Comparison of ENCODE assay signal across 16 mouse cellular contexts in the genomic region with DNA sequence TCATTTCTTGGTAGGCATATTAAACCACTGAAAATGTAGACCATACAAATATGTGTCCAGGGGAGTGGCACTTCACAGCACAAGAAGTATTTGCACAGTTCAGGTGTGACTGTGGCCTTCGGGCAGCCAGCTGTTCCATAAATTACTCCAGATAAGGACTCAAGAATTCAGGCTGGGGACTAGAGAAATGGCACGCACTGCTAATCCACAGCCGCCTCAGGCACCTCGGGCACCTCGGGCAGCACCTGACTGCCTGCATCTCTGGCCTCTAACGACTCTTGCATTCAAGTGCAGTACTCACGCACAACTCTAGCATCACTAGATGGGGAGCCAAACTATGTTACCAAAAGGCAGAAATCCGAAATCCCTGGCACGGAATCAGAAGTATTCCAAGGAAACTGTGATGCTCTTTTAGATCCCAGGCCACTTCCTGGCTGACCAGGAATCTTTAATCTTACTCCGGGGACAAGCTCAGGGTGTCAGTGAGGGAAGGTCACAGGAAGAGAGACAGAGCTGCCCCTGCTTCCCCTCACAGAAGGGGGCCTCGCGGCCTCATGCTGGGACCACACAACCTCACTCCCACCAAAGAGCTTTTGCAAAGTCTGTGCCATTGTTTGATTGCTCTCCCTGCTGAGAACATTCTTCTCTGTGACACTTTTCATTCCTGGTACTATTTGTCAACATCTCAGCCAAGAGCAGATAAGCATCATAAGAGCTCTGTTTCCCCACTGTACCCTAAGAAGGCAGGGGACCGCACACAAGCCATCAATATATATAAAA. TPM values are rescaled to one million over a fixed set of nuclear protein-coding genes. Genes with fewer than 3 reads are reported as not detected.
DNase-seq lines count a peak whose midpoint lies in the region; ATAC-seq and TF ChIP-seq lines count a peak whose summit lies in the region.
"Had no signal": no experiment of that assay in that cellular context is flagged by ENCODE, and none has a peak within 500 bp of the region (broad histone marks: within the 10 kb centered on the region; RNA-seq: fewer than 3 reads in every experiment).

No protein-coding gene starts in this region.

- intact Hi-C loops in heart, postnatal 25 days (cut with DNase I), result no loop called here

- H3K9ac ChIP-seq in heart, embryonic 16.5 days (ENCODE audit: low read length), result no peak overlapping the region
- H3K9ac ChIP-seq in forebrain, postnatal 0 days, result no peak overlapping the region
- H3K9ac ChIP-seq: embryonic facial prominence, embryonic 12.5 days; hindbrain, embryonic 12.5 days; limb, embryonic 13.5 days had no signal

- no peaks in the 10 kb centered on the region for H3K27me3 ChIP-seq in heart, embryonic 16.5 days (ENCODE audit: control insufficient read depth, insufficient read depth, low read length)
- no peaks in the 10 kb centered on the region for H3K27me3 ChIP-seq in E14TG2a.4 (ENCODE audit: insufficient read depth, low read length)
- H3K27me3 ChIP-seq in embryonic facial prominence, embryonic 10.5 days (replicated peaks; ENCODE audit: low read depth, poor library complexity, severe bottlenecking), result peaks cover 55% of the 10 kb centered on the region
- no peaks in the 10 kb centered on the region for H3K27me3 ChIP-seq in forebrain, postnatal 0 days (ENCODE audit: insufficient read depth, low read length)

- no peaks in the 10 kb centered on the region for H3K36me3 ChIP-seq in heart, embryonic 16.5 days (ENCODE audit: control insufficient read depth, insufficient read depth)
- peaks cover 18% of the 10 kb centered on the region for H3K36me3 ChIP-seq in E14TG2a.4 (ENCODE audit: insufficient read depth, low read length)
- H3K36me3 ChIP-seq in embryonic facial prominence, embryonic 10.5 days (replicated peaks), result no peaks in the 10 kb centered on the region
- no peaks in the 10 kb centered on the region for H3K36me3 ChIP-seq in forebrain, postnatal 0 days (ENCODE audit: insufficient read depth)
- H3K36me3 ChIP-seq: embryonic facial prominence, embryonic 12.5 days; hindbrain, embryonic 12.5 days; limb, embryonic 13.5 days had no signal

- H3K4me2 ChIP-seq in heart, embryonic 16.5 days (ENCODE audit: low read depth, low read length), result no peak overlapping the region
- H3K4me2 ChIP-seq in forebrain, postnatal 0 days (ENCODE audit: low read depth), result no peak overlapping the region
- H3K4me2 ChIP-seq: embryonic facial prominence, embryonic 12.5 days; hindbrain, embryonic 12.5 days; limb, embryonic 13.5 days had no signal

- no peak for DNase-seq in heart, postnatal 25 days (ENCODE audit: low spot score)
- DNase-seq in embryonic facial prominence, embryonic 10.5 days (ENCODE audit: low spot score), result peak; percentile 30
- DNase-seq in lung, postnatal 10 days, result peak; percentile 33
- no peak for DNase-seq in forebrain, postnatal 0 days
- no peak for DNase-seq in B cell, adult 2 months
- DNase-seq: adrenal gland, postnatal 14 days; cerebellum, postnatal 10 days; kidney, adult 2 months had no signal

- H3K9me3 ChIP-seq in heart, embryonic 16.5 days (replicated peaks; ENCODE audit: control insufficient read depth, low read length), result no peaks in the 10 kb centered on the region
- H3K9me3 ChIP-seq in E14TG2a.4 (ENCODE audit: low read length), result no peaks in the 10 kb centered on the region
- H3K9me3 ChIP-seq in embryonic facial prominence, embryonic 10.5 days, result no peaks in the 10 kb centered on the region
- H3K9me3 ChIP-seq in forebrain, postnatal 0 days (ENCODE audit: low read length), result no peaks in the 10 kb centered on the region
- H3K9me3 ChIP-seq: embryonic facial prominence, embryonic 12.5 days; hindbrain, embryonic 12.5 days; limb, embryonic 13.5 days; megakaryocyte, embryonic 14.5 days had no signal

- TF ChIP-seq CTCF in E14TG2a.4 (conservative IDR thresholded peaks at IDR 0.05; ENCODE audit: low read length), result no peak
- no peak for TF ChIP-seq CTCF in forebrain, postnatal 0 days (IDR thresholded peaks at IDR 0.05; ENCODE audit: low read depth)

- H3K4me1 ChIP-seq in heart, embryonic 16.5 days (ENCODE audit: control insufficient read depth, insufficient read depth, low read length), result peaks cover 26% of the 10 kb centered on the region
- H3K4me1 ChIP-seq in E14TG2a.4 (replicated peaks; ENCODE audit: low read depth, low read length), result peaks cover 71% of the 10 kb centered on the region
- peaks cover 37% of the 10 kb centered on the region for H3K4me1 ChIP-seq in embryonic facial prominence, embryonic 10.5 days
- H3K4me1 ChIP-seq in forebrain, postnatal 0 days (ENCODE audit: insufficient read depth), result no peaks in the 10 kb centered on the region

- WGBS in heart, embryonic 16.5 days, result 21% methylated on average over 13 of the region's 13 CpGs
- 7% methylated on average over 13 of the region's 13 CpGs for WGBS in embryonic facial prominence, embryonic 10.5 days
- WGBS in forebrain, postnatal 0 days, result 20% methylated on average over 13 of the region's 13 CpGs

- no peak overlapping the region for H3K4me3 ChIP-seq in heart, embryonic 16.5 days (ENCODE audit: low read length)
- H3K4me3 ChIP-seq in E14TG2a.4 (replicated peaks; ENCODE audit: low read length), result peak overlapping the region; percentile 84
- no peak overlapping the region for H3K4me3 ChIP-seq in embryonic facial prominence, embryonic 10.5 days
- no peak overlapping the region for H3K4me3 ChIP-seq in forebrain, postnatal 0 days (ENCODE audit: low read depth, low read length)
- H3K4me3 ChIP-seq: embryonic facial prominence, embryonic 12.5 days; hindbrain, embryonic 12.5 days; limb, embryonic 13.5 days; megakaryocyte, embryonic 14.5 days had no signal

- ATAC-seq in heart, embryonic 16.5 days (replicated peaks; ENCODE audit: extremely low read depth, insufficient read depth, low FRiP score), result no peak
- ATAC-seq in forebrain, postnatal 0 days, result no peak
- ATAC-seq in granulocyte monocyte progenitor cell, adult 5-6 weeks (replicated peaks; ENCODE audit: poor library complexity, severe bottlenecking), result no peak

- peak overlapping the region; percentile 39; the same call in 1 of the 2 replicates for H3K27ac ChIP-seq in heart, embryonic 16.5 days (ENCODE audit: low read length)
- H3K27ac ChIP-seq in embryonic facial prominence, embryonic 10.5 days (replicated peaks), result no peak overlapping the region
- H3K27ac ChIP-seq in forebrain, postnatal 0 days (ENCODE audit: low read depth, low read length), result no peak overlapping the region
- H3K27ac ChIP-seq: embryonic facial prominence, embryonic 12.5 days; hindbrain, embryonic 12.5 days; limb, embryonic 13.5 days had no signal

RNA-seq across cellular contexts. Expression of gene Slc7a7, which starts 2.1 kb away (rescaled TPM):
- 8.6 and 12.3 TPM in 2 replicates for polyA plus RNA-seq in heart, embryonic 16.5 days (2015; fragmentation: Nextera tagmentation; extraction: Ambion mirVana)
- 1 to 10 TPM; 7.7 to 7.9 TPM for total RNA-seq in heart, postnatal 25 days (2021)
- polyA plus RNA-seq in embryonic facial prominence, embryonic 10.5 days (2016; fragmentation: Nextera tagmentation; extraction: Ambion mirVana), result 3.6 and 4.2 TPM in 2 replicates
- total RNA-seq in forebrain, postnatal 0 days (2014; rRNA removed), result 2.2 and 3.4 TPM in 2 replicates
- polyA plus RNA-seq in forebrain, postnatal 0 days (2015; fragmentation: Nextera tagmentation; extraction: Ambion mirVana), result 2.8 and 3.2 TPM in 2 replicates
- total RNA-seq in granulocyte monocyte progenitor cell, adult 5-6 weeks (2014; fragmentation: Nextera tagmentation), result 10.3 and 10.7 TPM in 2 replicates
- total RNA-seq in granulocyte monocyte progenitor cell, adult 5-6 weeks (2017), result 3.0 and 3.1 TPM in 2 replicates

RNA-seq across cellular contexts. Expression of gene Mrpl52, which starts 11.3 kb away (rescaled TPM):
- 191 and 212 TPM in 2 replicates for polyA plus RNA-seq in heart, embryonic 16.5 days (2015; fragmentation: Nextera tagmentation; extraction: Ambion mirVana)
- 100 to 1,000 TPM; 114 to 121 TPM for total RNA-seq in heart, postnatal 25 days (2021)
- 201 and 207 TPM in 2 replicates for polyA plus RNA-seq in embryonic facial prominence, embryonic 10.5 days (2016; fragmentation: Nextera tagmentation; extraction: Ambion mirVana)
- total RNA-seq in forebrain, postnatal 0 days (2014; rRNA removed), result 151 and 217 TPM in 2 replicates
- 277 and 336 TPM in 2 replicates for polyA plus RNA-seq in forebrain, postnatal 0 days (2015; fragmentation: Nextera tagmentation; extraction: Ambion mirVana)
- 63.7 and 100 TPM in 2 replicates for total RNA-seq in granulocyte monocyte progenitor cell, adult 5-6 weeks (2014; fragmentation: Nextera tagmentation)
- total RNA-seq in granulocyte monocyte progenitor cell, adult 5-6 weeks (2017), result 34.0 and 40.1 TPM in 2 replicates

RNA-seq across cellular contexts. Expression of gene Mmp14, which starts 16.0 kb away (rescaled TPM):
- polyA plus RNA-seq in heart, embryonic 16.5 days (2015; fragmentation: Nextera tagmentation; extraction: Ambion mirVana), result 89.5 and 99.5 TPM in 2 replicates
- 10 to 100 TPM; 16.5 to 23.6 TPM for total RNA-seq in heart, postnatal 25 days (2021)
- polyA plus RNA-seq in embryonic facial prominence, embryonic 10.5 days (2016; fragmentation: Nextera tagmentation; extraction: Ambion mirVana), result 62.7 and 69.5 TPM in 2 replicates
- total RNA-seq in forebrain, postnatal 0 days (2014; rRNA removed), result 29.0 and 40.7 TPM in 2 replicates
- 32.5 and 39.1 TPM in 2 replicates for polyA plus RNA-seq in forebrain, postnatal 0 days (2015; fragmentation: Nextera tagmentation; extraction: Ambion mirVana)
- total RNA-seq in granulocyte monocyte progenitor cell, adult 5-6 weeks (2014; fragmentation: Nextera tagmentation), result not detected in 2 replicates
- not detected in 2 replicates for total RNA-seq in granulocyte monocyte progenitor cell, adult 5-6 weeks (2017)
- total RNA-seq: monocyte, adult 5-6 weeks had no signal

RNA-seq across cellular contexts. Expression of gene Lrp10, which starts 48.5 kb away (rescaled TPM):
- polyA plus RNA-seq in heart, embryonic 16.5 days (2015; fragmentation: Nextera tagmentation; extraction: Ambion mirVana), result 45.8 and 52.0 TPM in 2 replicates
- total RNA-seq in heart, postnatal 25 days (2021), result 10 to 100 TPM; 53.9 to 59.8 TPM
- 23.2 and 23.4 TPM in 2 replicates for polyA plus RNA-seq in embryonic facial prominence, embryonic 10.5 days (2016; fragmentation: Nextera tagmentation; extraction: Ambion mirVana)
- 39.6 and 45.8 TPM in 2 replicates for total RNA-seq in forebrain, postnatal 0 days (2014; rRNA removed)
- polyA plus RNA-seq in forebrain, postnatal 0 days (2015; fragmentation: Nextera tagmentation; extraction: Ambion mirVana), result 38.0 and 38.5 TPM in 2 replicates
- total RNA-seq in granulocyte monocyte progenitor cell, adult 5-6 weeks (2014; fragmentation: Nextera tagmentation), result 37.3 and 41.5 TPM in 2 replicates
- total RNA-seq in granulocyte monocyte progenitor cell, adult 5-6 weeks (2017), result 20.0 and 23.7 TPM in 2 replicates

RNA-seq across cellular contexts. Expression of gene Oxa1l, which starts 54.8 kb away (rescaled TPM):
- polyA plus RNA-seq in heart, embryonic 16.5 days (2015; fragmentation: Nextera tagmentation; extraction: Ambion mirVana), result 63.1 and 66.5 TPM in 2 replicates
- 100 to 1,000 TPM; 103 to 111 TPM for total RNA-seq in heart, postnatal 25 days (2021)
- polyA plus RNA-seq in embryonic facial prominence, embryonic 10.5 days (2016; fragmentation: Nextera tagmentation; extraction: Ambion mirVana), result 49.1 and 51.5 TPM in 2 replicates
- total RNA-seq in forebrain, postnatal 0 days (2014; rRNA removed), result 52.9 and 76.9 TPM in 2 replicates
- polyA plus RNA-seq in forebrain, postnatal 0 days (2015; fragmentation: Nextera tagmentation; extraction: Ambion mirVana), result 51.6 and 59.4 TPM in 2 replicates
- total RNA-seq in granulocyte monocyte progenitor cell, adult 5-6 weeks (2014; fragmentation: Nextera tagmentation), result 43.2 and 53.8 TPM in 2 replicates
- 30.6 and 51.1 TPM in 2 replicates for total RNA-seq in granulocyte monocyte progenitor cell, adult 5-6 weeks (2017)

Comparison
In these comparisons a context has a peak if more than half of its experiments do, and no peak if none do; other contexts are left out.
1. DNase-seq: peak in embryonic facial prominence, embryonic 10.5 days (single experiment) and lung, postnatal 10 days (single experiment); none in heart, postnatal 25 days (single experiment), forebrain, postnatal 0 days (single experiment) and B cell, adult 2 months (0 of 2).
2. RNA of gene Mmp14, which starts 16.0 kb away (total RNA-seq): 29.0 to 40.7 TPM in forebrain, postnatal 0 days and 16.5 to 23.6 TPM in heart, postnatal 25 days; not detected in granulocyte monocyte progenitor cell, adult 5-6 weeks; every median in the first group is over 10 times any median in the second.